Mouse (Mus musculus): ENCODE measurements around the gene Sdk2. TPM values are rescaled to one million over a fixed set of nuclear protein-coding genes. Genes with fewer than 3 reads are reported as not detected.

Sdk2 gene
- polyA plus RNA-seq, 1 experiment from 2014 or later = 5.0 TPM

DNA sequence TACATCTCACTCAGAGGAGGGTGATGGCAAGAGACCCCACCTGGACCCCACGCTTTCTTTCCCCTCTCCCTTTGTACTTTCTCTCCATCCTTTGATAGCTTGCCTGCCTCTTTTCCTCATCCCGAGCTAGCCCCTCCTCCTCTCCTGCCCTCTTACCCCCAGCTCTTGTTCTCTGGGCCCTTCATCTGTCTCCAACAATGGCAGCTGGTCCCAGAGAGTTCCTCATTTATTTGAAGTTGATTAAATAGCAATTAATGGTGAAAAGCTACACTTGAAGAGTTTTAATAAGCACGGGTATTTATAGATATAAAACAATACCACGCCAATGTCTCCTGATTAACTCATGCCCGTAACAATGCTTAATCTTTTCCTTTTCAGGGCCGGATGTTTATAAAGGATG is 222.9 kb downstream of the Sdk2 start:
- Histone ChIP-seq H3K4me3 (ENCODE audit: low read depth, low read length) (no peak overlapping the region), H3K36me3 (ENCODE audit: control insufficient read depth, insufficient read depth, low read length) (no peaks in the 10 kb centered on the region), H3K9ac (replicated peaks; ENCODE audit: low read depth, low read length) (no peak overlapping the region), H3K27me3 (ENCODE audit: control insufficient read depth, insufficient read depth, low read length) (no peaks in the 10 kb centered on the region), H3K9me3 (ENCODE audit: control insufficient read depth, low read length) (no peaks in the 10 kb centered on the region), H3K27ac (ENCODE audit: low read depth, low read length) (no peak overlapping the region), H3K4me1 (ENCODE audit: control insufficient read depth, insufficient read depth, low read length) (0 out of 2 replicates have a peak, but pooled peaks cover 2% of the 10 kb centered on the region), H3K4me2 (ENCODE audit: low read depth, low read length) (no peak overlapping the region)
- WGBS = 30% methylated on average over 6 of the region's 6 CpGs
- ATAC-seq (ENCODE audit: low read depth) = no peak

DNA sequence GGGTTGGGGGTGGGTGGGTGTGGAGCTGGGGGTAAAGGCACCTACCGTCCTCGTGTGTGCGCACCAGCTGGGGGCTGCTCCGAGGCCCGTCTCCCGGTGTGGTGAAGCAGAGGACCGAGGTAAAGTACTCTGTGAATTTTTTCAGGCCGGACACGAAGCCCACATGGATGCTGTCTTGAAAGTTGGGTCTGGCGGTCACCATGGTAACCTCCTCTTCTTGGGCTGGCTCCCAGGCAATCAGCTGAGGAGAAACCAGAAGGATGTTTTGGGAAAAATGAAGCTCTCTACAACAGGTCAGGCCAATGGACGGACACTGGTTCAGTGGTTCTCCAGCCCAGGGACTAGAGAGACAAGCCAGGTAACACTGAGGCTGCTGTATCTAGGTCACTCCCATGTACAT is 224.0 kb downstream of the Sdk2 start:
- no peak overlapping the region for H3K4me3 ChIP-seq (ENCODE audit: low read depth, low read length)
- no peak overlapping the region for H3K9ac ChIP-seq (replicated peaks; ENCODE audit: low read depth, low read length)
- no peaks in the 10 kb centered on the region for H3K27me3 ChIP-seq (ENCODE audit: control insufficient read depth, insufficient read depth, low read length)
- H3K9me3 ChIP-seq (ENCODE audit: control insufficient read depth, low read length) = no peaks in the 10 kb centered on the region
- H3K4me2 ChIP-seq (ENCODE audit: low read depth, low read length) = no peak overlapping the region
- WGBS = 91% methylated on average over 11 of the region's 11 CpGs
- 0 out of 2 replicates have a peak, but pooled peaks cover 2% of the 10 kb centered on the region for H3K4me1 ChIP-seq (ENCODE audit: control insufficient read depth, insufficient read depth, low read length)
- H3K36me3 ChIP-seq (ENCODE audit: control insufficient read depth, insufficient read depth, low read length) = no peaks in the 10 kb centered on the region
- H3K27ac ChIP-seq (ENCODE audit: low read depth, low read length) = no peak overlapping the region
- no peak for ATAC-seq (ENCODE audit: low read depth)

DNA sequence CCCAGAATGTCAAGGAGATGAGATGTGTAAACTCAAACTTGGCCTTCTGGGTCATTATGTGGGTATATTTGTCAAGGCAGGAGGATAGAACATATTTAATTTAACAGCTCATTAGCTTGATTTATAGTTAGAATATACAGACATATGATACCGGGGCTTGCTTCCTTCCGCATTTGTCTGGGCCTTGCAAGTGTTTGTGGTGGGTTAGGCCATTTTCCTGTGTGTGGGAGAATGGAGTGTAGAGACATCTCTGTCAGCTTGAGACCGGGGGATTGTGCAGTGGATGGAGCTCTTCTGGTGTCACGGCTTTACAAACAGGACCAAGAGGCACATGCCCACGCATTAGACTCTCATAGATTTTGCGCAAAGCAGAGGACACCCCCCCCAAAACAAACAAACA is 235.2 kb downstream of the Sdk2 start:
- Histone ChIP-seq H3K4me1 (ENCODE audit: control insufficient read depth, insufficient read depth, low read length) (peaks cover 5% of the 10 kb centered on the region; the same call in 1 of the 2 replicates), H3K9ac (replicated peaks; ENCODE audit: low read depth, low read length) (no peak overlapping the region), H3K27me3 (ENCODE audit: control insufficient read depth, insufficient read depth, low read length) (no peaks in the 10 kb centered on the region), H3K4me2 (ENCODE audit: low read depth, low read length) (no peak overlapping the region), H3K36me3 (ENCODE audit: control insufficient read depth, insufficient read depth, low read length) (no peaks in the 10 kb centered on the region; the same call in 1 of the 2 replicates), H3K4me3 (ENCODE audit: low read depth, low read length) (no peak overlapping the region), H3K9me3 (ENCODE audit: control insufficient read depth, low read length) (no peaks in the 10 kb centered on the region), H3K27ac (ENCODE audit: low read depth, low read length) (no peak overlapping the region)
- no peak for ATAC-seq (ENCODE audit: low read depth)
- WGBS = 87% methylated on average over 6 of the region's 6 CpGs

DNA sequence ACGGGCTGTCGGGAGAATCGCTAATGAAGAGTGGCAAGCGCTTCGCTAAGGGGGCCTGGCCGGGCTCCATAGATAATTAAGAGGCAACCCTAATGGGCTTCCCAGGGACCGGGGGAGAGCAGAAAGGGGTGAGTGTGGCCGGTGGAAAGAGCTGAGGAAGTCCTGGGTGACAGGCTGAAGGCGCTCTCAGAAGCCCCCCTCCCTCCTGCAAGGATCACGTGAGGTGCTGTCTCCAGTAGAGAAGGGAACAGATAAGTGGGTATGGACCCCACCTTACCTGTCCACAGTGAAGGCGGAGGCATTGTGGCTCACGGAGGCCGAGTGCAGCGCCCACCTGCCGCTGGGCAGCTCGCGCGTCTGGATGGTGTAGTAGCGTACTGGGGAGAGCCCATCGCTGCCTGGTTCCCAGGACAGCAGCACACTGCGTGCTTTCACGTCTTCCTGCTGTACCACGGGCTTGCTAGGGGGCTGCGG is 238.7 kb downstream of the Sdk2 start:
- WGBS = 32% methylated on average over 24 of the region's 24 CpGs
- Histone ChIP-seq H3K9ac (replicated peaks; ENCODE audit: low read depth, low read length) (no peak overlapping the region), H3K27me3 (ENCODE audit: control insufficient read depth, insufficient read depth, low read length) (no peaks in the 10 kb centered on the region), H3K27ac (ENCODE audit: low read depth, low read length) (no peak overlapping the region), H3K4me2 (ENCODE audit: low read depth, low read length) (peak overlapping the region; percentile 17), H3K4me3 (ENCODE audit: low read depth, low read length) (no peak overlapping the region), H3K9me3 (ENCODE audit: control insufficient read depth, low read length) (no peaks in the 10 kb centered on the region), H3K36me3 (ENCODE audit: control insufficient read depth, insufficient read depth, low read length) (no peaks in the 10 kb centered on the region; the same call in 1 of the 2 replicates), H3K4me1 (ENCODE audit: control insufficient read depth, insufficient read depth, low read length) (peaks cover 5% of the 10 kb centered on the region; the same call in 1 of the 2 replicates)
- ATAC-seq (ENCODE audit: low read depth) = peak; percentile 49; the same call in 1 of the 2 replicates

DNA sequence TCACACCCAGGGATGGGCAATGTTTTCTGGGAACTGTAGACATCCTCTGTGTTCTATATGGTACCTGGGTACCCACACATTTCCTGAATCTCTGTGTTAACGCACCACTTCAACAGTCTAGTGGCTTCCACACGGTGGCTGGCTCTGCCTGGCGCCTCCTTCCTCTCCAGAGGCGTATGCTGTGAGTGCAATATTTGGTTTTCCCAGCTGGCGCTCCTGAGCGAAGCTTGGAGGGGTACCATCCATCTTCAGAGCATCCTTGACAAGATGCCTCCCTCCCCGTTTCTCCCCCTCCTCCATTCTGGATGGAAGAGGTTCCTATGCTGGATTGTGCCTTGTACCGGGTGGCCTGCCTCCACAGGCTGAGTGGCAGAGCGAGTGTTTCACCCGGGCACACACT is 246.8 kb downstream of the Sdk2 start:
- H3K27me3 ChIP-seq (ENCODE audit: control insufficient read depth, insufficient read depth, low read length) = no peaks in the 10 kb centered on the region
- H3K36me3 ChIP-seq (ENCODE audit: control insufficient read depth, insufficient read depth, low read length) = no peaks in the 10 kb centered on the region
- no peak overlapping the region for H3K4me2 ChIP-seq (ENCODE audit: low read depth, low read length)
- 90% methylated on average over 10 of the region's 10 CpGs for WGBS
- ATAC-seq (ENCODE audit: low read depth) = no peak
- H3K4me3 ChIP-seq (ENCODE audit: low read depth, low read length) = no peak overlapping the region
- no peak overlapping the region for H3K9ac ChIP-seq (replicated peaks; ENCODE audit: low read depth, low read length)
- H3K27ac ChIP-seq (ENCODE audit: low read depth, low read length) = no peak overlapping the region
- H3K4me1 ChIP-seq (ENCODE audit: control insufficient read depth, insufficient read depth, low read length) = no peaks in the 10 kb centered on the region
- no peaks in the 10 kb centered on the region for H3K9me3 ChIP-seq (ENCODE audit: control insufficient read depth, low read length)

DNA sequence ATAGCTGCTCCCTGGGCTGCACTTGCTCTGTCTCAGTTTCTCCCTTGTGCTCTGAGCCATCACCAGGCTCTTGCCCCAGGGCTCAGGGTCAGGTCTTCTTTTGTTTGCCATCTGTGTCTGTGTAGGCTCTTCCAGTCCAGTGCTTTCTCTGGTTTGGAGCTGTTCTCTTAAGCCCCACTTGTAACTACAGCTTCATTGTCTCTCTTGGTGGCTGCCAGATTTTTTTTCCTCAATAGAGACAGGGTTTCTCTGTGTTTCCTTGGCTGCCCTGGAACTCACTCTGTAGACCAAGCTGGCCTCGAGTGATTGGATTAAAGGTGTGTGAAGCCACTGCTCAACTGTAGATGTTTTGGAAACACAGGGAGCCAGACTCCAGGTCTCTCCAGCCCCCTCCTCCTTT is 247.8 kb downstream of the Sdk2 start:
- 45% methylated on average over 1 of the region's 1 CpGs for WGBS
- no peaks in the 10 kb centered on the region for H3K4me1 ChIP-seq (ENCODE audit: control insufficient read depth, insufficient read depth, low read length)
- no peaks in the 10 kb centered on the region for H3K27me3 ChIP-seq (ENCODE audit: control insufficient read depth, insufficient read depth, low read length)
- ATAC-seq (ENCODE audit: low read depth) = no peak
- no peak overlapping the region for H3K4me2 ChIP-seq (ENCODE audit: low read depth, low read length)
- H3K4me3 ChIP-seq (ENCODE audit: low read depth, low read length) = no peak overlapping the region
- no peak overlapping the region for H3K27ac ChIP-seq (ENCODE audit: low read depth, low read length)
- no peaks in the 10 kb centered on the region for H3K36me3 ChIP-seq (ENCODE audit: control insufficient read depth, insufficient read depth, low read length)
- no peaks in the 10 kb centered on the region for H3K9me3 ChIP-seq (ENCODE audit: control insufficient read depth, low read length)
- H3K9ac ChIP-seq (replicated peaks; ENCODE audit: low read depth, low read length) = no peak overlapping the region

DNA sequence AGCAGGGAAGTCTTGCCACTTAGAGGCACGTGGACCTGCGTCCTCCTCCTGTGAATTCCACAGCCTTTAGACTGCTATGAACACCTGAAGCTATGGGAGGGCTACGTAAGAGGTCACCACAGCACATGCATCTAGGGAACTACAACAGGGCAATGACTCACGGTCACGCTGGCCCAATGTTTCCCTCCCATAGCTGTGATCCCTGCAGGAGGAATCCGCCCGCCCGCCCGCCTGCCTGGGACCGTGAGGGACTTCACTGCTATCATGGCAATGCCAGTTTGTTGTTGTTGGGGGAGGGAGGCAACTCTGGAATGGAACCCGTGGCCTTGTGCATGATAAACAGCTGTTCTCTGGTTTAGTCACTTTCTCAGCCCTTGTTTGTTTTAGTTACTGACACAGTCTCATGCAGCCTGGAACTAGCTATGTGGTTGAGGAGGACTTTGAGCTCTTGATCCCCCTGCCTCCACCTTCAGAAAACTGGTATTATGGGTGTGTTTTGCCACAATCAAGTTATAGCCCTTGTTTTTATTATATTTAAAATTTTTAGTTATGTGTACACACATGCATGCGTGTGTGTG is 249.8 kb downstream of the Sdk2 start:
- no peaks in the 10 kb centered on the region for H3K36me3 ChIP-seq (ENCODE audit: control insufficient read depth, insufficient read depth, low read length)
- no peak for ATAC-seq (ENCODE audit: low read depth)
- H3K4me3 ChIP-seq (ENCODE audit: low read depth, low read length) = no peak overlapping the region
- no peaks in the 10 kb centered on the region for H3K27me3 ChIP-seq (ENCODE audit: control insufficient read depth, insufficient read depth, low read length)
- WGBS = 76% methylated on average over 12 of the region's 12 CpGs
- no peaks in the 10 kb centered on the region for H3K9me3 ChIP-seq (ENCODE audit: control insufficient read depth, low read length)
- H3K4me1 ChIP-seq (ENCODE audit: control insufficient read depth, insufficient read depth, low read length) = no peaks in the 10 kb centered on the region
- H3K27ac ChIP-seq (ENCODE audit: low read depth, low read length) = no peak overlapping the region
- H3K9ac ChIP-seq (replicated peaks; ENCODE audit: low read depth, low read length) = no peak overlapping the region
- H3K4me2 ChIP-seq (ENCODE audit: low read depth, low read length) = no peak overlapping the region

DNA sequence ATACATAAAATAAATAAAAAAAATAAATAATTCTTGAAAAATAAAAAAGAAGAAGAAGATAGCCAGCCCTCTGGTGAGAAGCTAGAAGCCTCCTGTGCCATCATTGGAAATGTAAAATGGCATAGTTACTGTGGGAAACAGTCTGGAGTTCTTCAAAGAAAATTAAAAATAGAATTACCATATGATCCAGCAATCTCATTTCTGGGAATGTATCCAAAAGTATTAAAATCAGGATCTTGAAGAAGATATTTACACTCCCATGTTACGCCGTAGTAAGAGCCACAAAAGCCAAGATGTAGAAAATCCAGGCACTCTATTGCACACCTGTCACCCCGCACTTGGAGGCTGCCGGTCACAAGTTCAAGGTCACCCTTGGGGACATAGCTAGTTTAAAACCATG is 250.4 kb downstream of the Sdk2 start:
- H3K27me3 ChIP-seq (ENCODE audit: control insufficient read depth, insufficient read depth, low read length) = no peaks in the 10 kb centered on the region
- H3K9me3 ChIP-seq (ENCODE audit: control insufficient read depth, low read length) = no peaks in the 10 kb centered on the region
- no peaks in the 10 kb centered on the region for H3K36me3 ChIP-seq (ENCODE audit: control insufficient read depth, insufficient read depth, low read length)
- H3K4me1 ChIP-seq (ENCODE audit: control insufficient read depth, insufficient read depth, low read length) = no peaks in the 10 kb centered on the region
- H3K4me2 ChIP-seq (ENCODE audit: low read depth, low read length) = no peak overlapping the region
- no peak overlapping the region for H3K9ac ChIP-seq (replicated peaks; ENCODE audit: low read depth, low read length)
- no peak overlapping the region for H3K4me3 ChIP-seq (ENCODE audit: low read depth, low read length)
- no peak for ATAC-seq (ENCODE audit: low read depth)
- no peak overlapping the region for H3K27ac ChIP-seq (ENCODE audit: low read depth, low read length)
- WGBS = 83% methylated on average over 4 of the region's 4 CpGs

DNA sequence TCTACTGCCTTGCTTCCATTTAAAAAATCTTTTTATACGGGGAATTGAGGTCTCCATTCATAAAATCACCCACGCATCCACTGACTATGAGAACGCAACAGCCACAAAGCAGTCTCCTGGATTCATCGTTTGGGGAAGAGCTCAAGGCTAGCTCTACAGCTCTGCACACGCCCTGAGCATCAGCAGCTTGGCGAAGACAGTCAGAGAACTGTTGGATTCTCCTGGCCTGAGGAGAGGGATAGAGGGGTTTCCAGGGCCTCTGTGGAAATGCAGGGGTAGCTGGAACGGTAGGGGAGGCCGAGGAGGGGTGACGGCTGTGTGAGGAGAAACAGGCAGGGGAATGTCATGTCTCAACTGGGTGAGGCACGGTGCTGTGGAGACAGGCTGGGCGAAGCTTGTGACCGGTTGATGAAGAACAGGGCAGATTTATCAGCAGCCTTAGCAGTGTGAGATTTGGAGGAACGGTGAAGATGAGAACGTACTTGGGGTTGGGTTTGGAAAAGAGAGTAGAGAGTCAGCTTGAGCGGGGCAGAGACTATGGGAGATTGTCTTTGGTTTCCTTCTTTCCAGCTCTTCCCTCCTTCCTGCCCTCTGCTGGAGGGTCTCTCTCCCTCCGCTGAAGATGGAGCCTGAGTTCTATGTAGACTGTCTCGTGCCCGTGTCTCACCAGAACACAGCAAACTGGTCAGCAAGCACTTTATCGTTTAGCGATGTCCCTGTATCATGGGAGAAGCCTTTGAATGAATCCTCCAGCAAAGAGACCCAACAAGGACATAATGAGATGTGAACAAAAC is 255.1 kb downstream of the Sdk2 start:
- H3K36me3 ChIP-seq (ENCODE audit: control insufficient read depth, insufficient read depth, low read length) = no peaks in the 10 kb centered on the region
- no peak overlapping the region for H3K4me2 ChIP-seq (ENCODE audit: low read depth, low read length)
- no peaks in the 10 kb centered on the region for H3K27me3 ChIP-seq (ENCODE audit: control insufficient read depth, insufficient read depth, low read length)
- ATAC-seq (ENCODE audit: low read depth) = no peak; the same call in 1 of the 2 replicates
- H3K4me3 ChIP-seq (ENCODE audit: low read depth, low read length) = no peak overlapping the region
- no peaks in the 10 kb centered on the region for H3K9me3 ChIP-seq (ENCODE audit: control insufficient read depth, low read length)
- no peak overlapping the region for H3K9ac ChIP-seq (replicated peaks; ENCODE audit: low read depth, low read length)
- H3K4me1 ChIP-seq (ENCODE audit: control insufficient read depth, insufficient read depth, low read length) = peaks cover 6% of the 10 kb centered on the region
- no peak overlapping the region for H3K27ac ChIP-seq (ENCODE audit: low read depth, low read length)
- whole genome bisulfite sequencing = 64% methylated on average over 20 of the region's 20 CpGs

Data from neural tube, embryonic 14.5 days (tissue).